Mouse (Mus musculus) lung, adult 10 weeks (tissue): ENCODE data around the gene Gm9732. TPM values are rescaled to one million over a fixed set of nuclear protein-coding genes. Genes with fewer than 3 reads are reported as not detected.

ENCODE experiments used
- polyA plus RNA-seq: library from polyadenylated mRNA; stranded (reverse); fragments of 350-450 nt; fragmentation: Illumina TruSeq; extraction: RNeasy Lipid Tissue Mini Kit (QIAGEN cat#74804); gene quantifications from one replicate; pipeline ENCODE4 v1.2.3, GENCODE M21; 2014; ENCODE audit warnings: low read depth, low replicate concordance; ENCODE audit not compliant: insufficient read depth

Gene Gm9732
- not detected for polyA plus RNA-seq

GRCm38 (mm10) chr14:43274986-43275511, at the start of gene Gm9732:
Gene Gm9732, plus strand, starts transcription at chr14:43275036.

GRCm38 (mm10) chr14:43235204-43235603, 39.6 kb upstream of the Gm9732 start, which contains the start of gene Gm8122:
Gene Gm8122, minus strand, starts transcription at chr14:43235304.

GRCm38 (mm10) chr14:43258349-43258748, 16.5 kb upstream of the Gm9732 start, which contains the start of gene Gm8126:
Gene Gm8126, plus strand, starts transcription at chr14:43258649.

GRCm38 (mm10) chr14:43293503-43293902, 18.7 kb downstream of the Gm9732 start, which contains the start of gene Gm8127:
Gene Gm8127, minus strand, starts transcription at chr14:43293832.

GRCm38 (mm10) chr14:43347711-43348110, 72.9 kb downstream of the Gm9732 start, which contains the start of gene 1700001F09Rik:
Gene 1700001F09Rik, minus strand, starts transcription at chr14:43347811.

Other genes with a start within 250 kb of the Gm9732 start
- not detected for gene Gm8094, start 198.4 kb upstream of the Gm9732 start, polyA plus RNA-seq
- gene Gm8104, start 174.4 kb upstream of the Gm9732 start, polyA plus RNA-seq = not detected
- not detected for gene Gm7233, start 95.2 kb upstream of the Gm9732 start, polyA plus RNA-seq
- not detected for gene Gm8122, start 39.7 kb upstream of the Gm9732 start, polyA plus RNA-seq
- not detected for gene Gm8126, start 16.4 kb upstream of the Gm9732 start, polyA plus RNA-seq
- gene Gm8127, start 18.8 kb downstream of the Gm9732 start, polyA plus RNA-seq = not detected
- not detected for gene 1700001F09Rik, start 72.8 kb downstream of the Gm9732 start, polyA plus RNA-seq
- not detected for gene Gm8138, start 141.3 kb downstream of the Gm9732 start, polyA plus RNA-seq